Mouse (Mus musculus) midbrain, embryonic 11.5 days (tissue): Measurements from ENCODE around the gene Hoxc6. TPM values are rescaled to one million over a fixed set of nuclear protein-coding genes. Genes with fewer than 3 reads are reported as not detected.

Experiments used
- ATAC-seq: fragments of 200-750 bp; cut with Nextera tagmentation; 2 replicates; pipeline ENCODE4 v1.8.0; 2017; ENCODE audit warnings: moderate TSS enrichment, moderate library complexity; ENCODE audit not compliant: low FRiP score
- DNase-seq: peaks from one replicate; pipeline ENCODE4 v3.0.0; 2015; ENCODE audit warnings: low spot score; ENCODE audit errors: missing footprints
- H3K27ac ChIP-seq: fragments of 300-500 bp; sonication (generic); 2 replicates; pipeline ENCODE4 v1.5.1; 2014; ENCODE audit warnings: low read depth, low read length
- H3K27me3 ChIP-seq: fragments of 300-500 bp; sonication (generic); 2 replicates; pipeline ENCODE4 v1.6.1; 2014; ENCODE audit warnings: mild to moderate bottlenecking, low read length, moderate library complexity, mixed read lengths; ENCODE audit not compliant: control insufficient read depth, insufficient read depth
- H3K36me3 ChIP-seq: fragments of 300-500 bp; sonication (generic); 2 replicates; pipeline ENCODE4 v1.6.1; 2014; ENCODE audit warnings: mild to moderate bottlenecking, low read length, moderate library complexity, mixed read lengths; ENCODE audit not compliant: control insufficient read depth, insufficient read depth
- H3K4me1 ChIP-seq: fragments of 300-500 bp; sonication (generic); 2 replicates; pipeline ENCODE4 v1.6.1; 2014; ENCODE audit warnings: low read length; ENCODE audit not compliant: control insufficient read depth, insufficient read depth
- H3K4me2 ChIP-seq: fragments of 300-500 bp; sonication (generic); 2 replicates; pipeline ENCODE4 v1.6.1; 2014; ENCODE audit warnings: mild to moderate bottlenecking, moderate library complexity
- H3K4me3 ChIP-seq: fragments of 300-500 bp; sonication (generic); 2 replicates; pipeline ENCODE4 v1.5.1; 2014; ENCODE audit warnings: low read depth, low read length
- H3K9ac ChIP-seq: fragments of 300-500 bp; sonication (generic); 2 replicates; pipeline ENCODE4 v1.6.1; 2014; ENCODE audit warnings: low read length
- H3K9me3 ChIP-seq: fragments of 300-500 bp; sonication (generic); 2 replicates; pipeline ENCODE4 v1.6.1; 2016; ENCODE audit warnings: low read length; ENCODE audit not compliant: control insufficient read depth
- WGBS: fragments of 180-500 bp; shearing (Covaris S2); extraction: QIAGEN DNeasy Blood & Tissue Kit; methylation state at CpG from one replicate; pipeline ENCODE4 v1.1.7; 2014; 5-methylcytosine and 5-hydroxymethylcytosine counted together
- polyA plus RNA-seq: library from polyadenylated mRNA; unstranded; fragments of >200 nt; fragmentation: Nextera tagmentation; extraction: Ambion mirVana; gene quantifications from 2 replicates; pipeline ENCODE4 v1.2.1, GENCODE M21; 2014

Hoxc6 gene
- polyA plus RNA-seq, 1 experiment from 2014 or later: not detected

- DNase-seq: peak; percentile 91
- no peaks in the 10 kb centered on the region for H3K36me3 ChIP-seq
- no peaks in the 10 kb centered on the region for H3K9me3 ChIP-seq
- H3K27me3 ChIP-seq: peaks cover 100% of the 10 kb centered on the region
- H3K4me1 ChIP-seq: no peaks in the 10 kb centered on the region
- H3K9ac ChIP-seq: no peak overlapping the region
- no peak overlapping the region for H3K27ac ChIP-seq
- ATAC-seq: no peak
- no peak overlapping the region for H3K4me2 ChIP-seq
- no peak overlapping the region for H3K4me3 ChIP-seq
- WGBS: 4% methylated on average over 10 of the region's 10 CpGs
These were observed 40.8 kb downstream of the Hoxc6 start for GRCm38 (mm10) chr15:103038701-103039480.

DNA sequence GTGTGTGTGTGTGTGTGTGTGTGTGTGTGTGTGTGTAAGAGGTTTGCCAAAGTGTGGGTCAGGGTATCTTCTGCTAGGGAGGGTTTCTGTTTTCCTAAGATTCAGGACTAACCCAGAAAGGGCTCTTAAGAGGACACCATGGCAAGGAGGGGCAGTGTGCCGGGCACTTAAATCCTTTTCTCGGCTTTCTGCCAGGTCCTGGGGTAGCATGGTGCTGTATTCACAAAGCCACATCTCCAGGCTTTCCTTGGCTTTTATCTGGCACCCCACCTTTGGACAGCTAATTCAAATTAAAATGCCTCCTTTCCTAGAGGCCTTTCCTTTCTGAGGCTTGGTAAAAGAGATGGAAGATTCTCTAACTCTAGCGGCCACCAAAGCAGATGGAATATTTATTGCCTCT is 41.6 kb downstream of the Hoxc6 start:
- WGBS: 11% methylated on average over 3 of the region's 3 CpGs
- peaks cover 100% of the 10 kb centered on the region for H3K27me3 ChIP-seq

DNA sequence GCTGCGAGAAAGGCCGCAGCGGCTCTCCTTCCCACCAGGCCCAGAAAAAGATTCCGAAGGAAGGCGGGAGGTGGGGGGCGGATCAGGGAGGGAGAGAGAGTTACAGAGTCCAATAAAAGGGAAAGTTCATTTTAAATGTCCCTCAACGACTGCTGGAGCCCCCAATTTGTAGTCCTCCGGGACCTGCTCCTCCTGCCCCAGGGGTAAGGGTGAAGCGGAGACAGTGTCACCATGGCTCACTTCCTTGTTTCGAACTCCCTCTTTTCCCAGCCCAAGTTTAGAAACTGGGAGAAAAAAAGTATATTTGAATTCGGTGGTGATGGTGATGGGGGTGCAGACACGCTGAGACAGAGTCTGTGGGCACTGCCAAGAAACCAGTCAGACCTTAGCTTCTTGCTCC is 42.5 kb downstream of the Hoxc6 start:
- Histone ChIP-seq H3K4me3 (no peak overlapping the region), H3K4me1 (no peaks in the 10 kb centered on the region), H3K27ac (no peak overlapping the region), H3K9me3 (no peaks in the 10 kb centered on the region), H3K4me2 (no peak overlapping the region), H3K36me3 (no peaks in the 10 kb centered on the region), H3K27me3 (peaks cover 95% of the 10 kb centered on the region), H3K9ac (no peak overlapping the region)
- DNase-seq (peak; percentile 92), ATAC-seq (no peak)
- under 1% methylated on average over 12 of the region's 12 CpGs for whole genome bisulfite sequencing

More for the DNA sequence above, 41.6 kb downstream of the Hoxc6 start:
- no peak overlapping the region for H3K27ac ChIP-seq
- DNase-seq (peak; percentile 92), ATAC-seq (no peak)
- H3K4me3 ChIP-seq: no peak overlapping the region
- H3K4me1 ChIP-seq: no peaks in the 10 kb centered on the region
- H3K9me3 ChIP-seq: no peaks in the 10 kb centered on the region
- no peaks in the 10 kb centered on the region for H3K36me3 ChIP-seq
- H3K9ac ChIP-seq: no peak overlapping the region
- H3K4me2 ChIP-seq: no peak overlapping the region

GRCm38 (mm10) chr15:103041613-103042012 is 43.6 kb downstream of the Hoxc6 start:
- peak; percentile 88 for DNase-seq
- no peaks in the 10 kb centered on the region for H3K9me3 ChIP-seq
- no peak for ATAC-seq
- H3K27me3 ChIP-seq: peaks cover 92% of the 10 kb centered on the region
- no peak overlapping the region for H3K27ac ChIP-seq
- H3K4me1 ChIP-seq: no peaks in the 10 kb centered on the region
- H3K4me3 ChIP-seq: no peak overlapping the region
- no peak overlapping the region for H3K9ac ChIP-seq
- no peaks in the 10 kb centered on the region for H3K36me3 ChIP-seq
- WGBS: 5% methylated on average over 5 of the region's 5 CpGs
- H3K4me2 ChIP-seq: no peak overlapping the region

DNA sequence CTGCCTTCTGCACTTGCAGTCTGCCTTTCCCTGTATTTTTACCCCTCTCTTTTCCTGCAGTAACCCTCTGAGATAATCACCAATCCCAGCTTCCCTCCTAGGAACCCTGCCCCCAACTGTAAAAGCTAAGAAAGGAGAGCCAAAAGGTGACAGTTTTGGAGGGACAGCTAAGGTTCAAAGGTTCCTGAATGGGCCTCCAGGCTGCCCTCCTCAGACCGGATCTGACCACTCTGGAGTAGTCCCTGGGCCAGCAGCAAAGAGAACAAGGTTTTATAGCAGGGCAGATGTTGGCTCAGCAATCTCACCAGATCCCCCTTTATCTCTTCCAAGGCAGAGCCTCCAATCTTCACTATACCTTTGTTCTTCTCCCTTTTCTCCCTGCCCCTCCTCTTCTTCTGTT is 44.2 kb downstream of the Hoxc6 start:
- peaks cover 88% of the 10 kb centered on the region for H3K27me3 ChIP-seq
- H3K9me3 ChIP-seq: no peaks in the 10 kb centered on the region
- H3K4me3 ChIP-seq: no peak overlapping the region
- H3K4me2 ChIP-seq: no peak overlapping the region
- no peaks in the 10 kb centered on the region for H3K36me3 ChIP-seq
- 0% methylated on average over 1 of the region's 1 CpGs for WGBS
- DNase-seq: no peak
- no peak overlapping the region for H3K9ac ChIP-seq
- no peak overlapping the region for H3K27ac ChIP-seq
- no peaks in the 10 kb centered on the region for H3K4me1 ChIP-seq
- no peak for ATAC-seq

DNA sequence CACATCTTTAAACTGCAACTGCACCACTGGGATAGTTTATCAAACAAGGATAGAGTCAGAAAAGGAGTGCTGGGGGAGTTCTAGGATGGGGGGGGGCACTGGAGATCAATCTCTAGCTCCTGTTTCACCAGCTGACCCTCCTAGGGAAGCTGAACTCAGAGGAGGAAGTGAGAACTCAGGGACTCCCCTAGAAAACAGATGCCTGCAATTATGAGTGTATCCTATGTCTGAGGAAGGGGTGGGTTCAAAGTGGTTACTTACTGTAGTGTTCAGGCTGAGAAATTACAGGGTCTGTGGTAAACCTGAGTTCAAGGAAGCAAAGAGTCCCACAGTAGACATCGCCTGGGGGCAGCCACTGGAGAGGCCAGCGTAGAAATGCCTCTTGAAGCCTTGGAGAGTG is 53.6 kb downstream of the Hoxc6 start:
- H3K4me3 ChIP-seq: no peak overlapping the region
- H3K36me3 ChIP-seq: no peaks in the 10 kb centered on the region
- H3K4me2 ChIP-seq: no peak overlapping the region
- H3K4me1 ChIP-seq: no peaks in the 10 kb centered on the region
- no peak for DNase-seq
- H3K9me3 ChIP-seq: no peaks in the 10 kb centered on the region
- no peak overlapping the region for H3K9ac ChIP-seq
- no peak for ATAC-seq
- H3K27me3 ChIP-seq: peaks cover 56% of the 10 kb centered on the region
- WGBS: 76% methylated on average over 2 of the region's 2 CpGs
- H3K27ac ChIP-seq: no peak overlapping the region

DNA sequence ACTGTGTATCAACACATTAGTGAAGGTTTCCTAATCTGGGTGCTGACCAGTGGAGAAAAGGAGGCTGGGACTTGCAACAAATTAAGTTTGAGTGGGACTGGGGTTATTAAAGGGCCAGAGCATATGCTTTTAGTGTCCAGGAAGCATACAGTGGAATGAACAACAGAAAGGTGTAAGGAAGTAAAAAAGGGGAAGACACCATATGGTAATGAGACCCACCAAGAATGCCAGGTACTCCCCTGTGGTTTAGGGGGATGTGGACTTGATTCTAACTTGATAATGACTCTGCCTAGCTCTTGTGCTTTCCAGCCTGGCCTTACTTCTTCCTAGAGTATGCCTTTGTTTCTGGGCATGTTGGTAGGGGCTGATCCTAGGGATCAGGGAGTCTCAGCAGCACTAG is 55.2 kb downstream of the Hoxc6 start:
- Histone ChIP-seq H3K27me3 (peaks cover 62% of the 10 kb centered on the region), H3K4me2 (no peak overlapping the region), H3K4me3 (no peak overlapping the region), H3K9ac (no peak overlapping the region), H3K27ac (no peak overlapping the region), H3K36me3 (no peaks in the 10 kb centered on the region), H3K9me3 (no peaks in the 10 kb centered on the region), H3K4me1 (no peaks in the 10 kb centered on the region)
- DNase-seq (no peak), ATAC-seq (no peak)

DNA sequence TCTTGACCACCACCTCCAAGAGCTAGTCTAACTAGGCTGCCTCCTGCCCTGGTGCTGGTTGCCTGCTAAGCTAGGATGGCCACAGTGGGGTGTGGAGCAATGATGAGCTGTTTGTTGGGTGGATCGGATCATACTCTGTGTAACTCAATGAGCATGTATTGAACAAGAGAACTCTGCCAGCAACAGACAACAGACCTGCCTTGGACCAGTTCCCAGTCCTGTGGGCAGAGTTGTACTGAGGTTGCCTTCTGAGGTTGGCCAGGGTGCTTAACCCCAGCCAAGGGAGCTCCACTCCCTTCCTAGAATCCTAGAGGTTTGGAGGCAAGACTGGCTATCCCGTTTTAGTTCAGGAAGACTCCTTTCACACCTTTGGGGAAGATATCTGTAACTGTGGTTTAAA is 58.3 kb downstream of the Hoxc6 start:
- Histone ChIP-seq H3K9me3 (no peaks in the 10 kb centered on the region), H3K4me2 (no peak overlapping the region), H3K4me3 (no peak overlapping the region), H3K36me3 (no peaks in the 10 kb centered on the region), H3K4me1 (0 out of 2 replicates have a peak, but pooled peaks cover 2% of the 10 kb centered on the region), H3K27me3 (peaks cover 77% of the 10 kb centered on the region), H3K27ac (no peak overlapping the region), H3K9ac (no peak overlapping the region)
- ATAC-seq (no peak), DNase-seq (no peak)
- WGBS: 39% methylated on average over 2 of the region's 2 CpGs

DNA sequence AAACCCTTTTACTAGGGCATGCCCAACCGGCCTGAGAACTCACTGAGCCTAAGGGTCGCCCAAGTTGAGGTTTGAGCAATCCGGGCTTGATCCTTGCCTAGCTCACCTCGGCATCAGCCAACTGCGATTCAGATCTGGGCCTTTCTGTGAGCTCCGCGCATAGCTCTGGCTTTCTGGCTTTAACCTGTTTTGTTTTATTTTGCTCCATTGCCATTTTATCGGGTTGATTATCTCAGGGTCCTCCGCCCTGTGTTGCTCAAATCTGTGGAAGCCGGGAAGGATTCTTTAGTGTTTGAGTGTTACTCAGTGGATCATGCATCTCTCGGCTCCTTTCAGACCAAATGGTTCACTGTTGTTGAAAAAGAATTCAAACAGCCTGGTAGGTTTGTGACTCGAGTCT is 60.7 kb downstream of the Hoxc6 start:
- no peak overlapping the region for H3K27ac ChIP-seq
- H3K4me3 ChIP-seq: no peak overlapping the region
- H3K4me2 ChIP-seq: no peak overlapping the region
- H3K4me1 ChIP-seq: 0 out of 2 replicates have a peak, but pooled peaks cover 2% of the 10 kb centered on the region
- H3K9me3 ChIP-seq: no peaks in the 10 kb centered on the region
- H3K27me3 ChIP-seq: peaks cover 94% of the 10 kb centered on the region
- H3K9ac ChIP-seq: no peak overlapping the region
- peak; percentile 95 for DNase-seq
- WGBS: under 1% methylated on average over 12 of the region's 12 CpGs
- no peaks in the 10 kb centered on the region for H3K36me3 ChIP-seq
- ATAC-seq: no peak
